Mouse (Mus musculus) spleen, adult 2 months (tissue): ENCODE results near the gene Arl10. TPM values are rescaled to one million over a fixed set of nuclear protein-coding genes. Genes with fewer than 3 reads are reported as not detected.

Source experiments
- DNase-seq, 2 experiments: peaks; one replicate each; pipeline versions ENCODE4 v3.0.0 to v3.0.0-alpha.2; 2012 to 2021; ENCODE audit warnings: low spot score in 2 of 2, low read depth in 1 of 2
- H3K27ac ChIP-seq: fragments of 200-500 bp; 2 replicates; pipeline ENCODE4 v1.5.1; 2012; ENCODE audit warnings: low read length, inconsistent platforms; ENCODE audit not compliant: insufficient read depth
- H3K27me3 ChIP-seq: fragments of 200-500 bp; 2 replicates; pipeline ENCODE4 v1.6.1; 2012; ENCODE audit warnings: mild to moderate bottlenecking, moderate library complexity, low read length, inconsistent platforms; ENCODE audit not compliant: control insufficient read depth, insufficient read depth
- H3K36me3 ChIP-seq: fragments of 200-500 bp; 2 replicates; pipeline ENCODE4 v1.6.1; 2012; ENCODE audit warnings: mild to moderate bottlenecking, low read length, inconsistent platforms; ENCODE audit not compliant: control insufficient read depth, insufficient read depth
- H3K4me1 ChIP-seq: fragments of 200-500 bp; 2 replicates; pipeline ENCODE4 v1.6.1; 2011; ENCODE audit warnings: inconsistent platforms; ENCODE audit not compliant: control insufficient read depth, insufficient read depth, insufficient read length
- H3K4me3 ChIP-seq: fragments of 200-500 bp; 2 replicates; pipeline ENCODE4 v1.5.1; 2011; ENCODE audit warnings: mild to moderate bottlenecking, inconsistent platforms; ENCODE audit not compliant: insufficient read depth, insufficient read length; ENCODE audit errors: extremely low read depth
- CTCF ChIP-seq: fragments of 200-500 bp; IDR thresholded peaks from 2 replicates; pipeline ENCODE4 v1.5.1; 2011; ENCODE audit warnings: mild to moderate bottlenecking, inconsistent platforms; ENCODE audit not compliant: insufficient read depth, insufficient read length, insufficient replicate concordance; ENCODE audit errors: extremely low read depth
- POLR2A ChIP-seq: fragments of 200-500 bp; IDR thresholded peaks from 2 replicates; pipeline ENCODE4 v1.6.1; 2011; ENCODE audit warnings: low read depth, low read length, inconsistent platforms
- WGBS: fragments of 180-500 bp; shearing (Covaris S2); methylation state at CpG from one replicate; pipeline ENCODE4 v1.1.7; 2018; 5-methylcytosine and 5-hydroxymethylcytosine counted together
- polyA plus RNA-seq: library from polyadenylated mRNA; depleted of rRNA; stranded (reverse); fragments of >200 nt; gene quantifications from 2 replicates; pipeline ENCODE4 v1.2.3, GENCODE M21; 2012

Gene Arl10
- polyA plus RNA-seq, 1 experiment: 16.4 TPM

- WGBS: 55% methylated on average over 5 of the region's 5 CpGs
- no peak overlapping the region for H3K27ac ChIP-seq
- no peaks in the 10 kb centered on the region for H3K36me3 ChIP-seq
- no peak overlapping the region for H3K4me3 ChIP-seq
- H3K27me3 ChIP-seq: no peaks in the 10 kb centered on the region
- no peaks in the 10 kb centered on the region; the same call in 1 of the 2 replicates for H3K4me1 ChIP-seq
- no peak for DNase-seq
- TF ChIP-seq CTCF (no peak), POLR2A (no peak)
Observed at GRCm38 (mm10) chr13:54568380-54568779, 6.4 kb upstream of the Arl10 start.

GRCm38 (mm10) chr13:54569282-54569681 is 5.5 kb upstream of the Arl10 start:
- WGBS: 64% methylated on average over 1 of the region's 1 CpGs
- TF ChIP-seq POLR2A (no peak), CTCF (no peak)
- no peak for DNase-seq
- Histone ChIP-seq H3K4me1 (no peaks in the 10 kb centered on the region; the same call in 1 of the 2 replicates), H3K4me3 (no peak overlapping the region), H3K27ac (no peak overlapping the region), H3K36me3 (no peaks in the 10 kb centered on the region), H3K27me3 (no peaks in the 10 kb centered on the region)

GRCm38 (mm10) chr13:54570736-54571135 is 4.1 kb upstream of the Arl10 start:
- Histone ChIP-seq H3K4me1 (peaks cover 5% of the 10 kb centered on the region), H3K27me3 (no peaks in the 10 kb centered on the region), H3K4me3 (no peak overlapping the region), H3K36me3 (no peaks in the 10 kb centered on the region), H3K27ac (no peak overlapping the region)
- no peak for DNase-seq
- WGBS: 79% methylated on average over 4 of the region's 4 CpGs
- no peak for TF ChIP-seq POLR2A
- no peak for TF ChIP-seq CTCF

- TF ChIP-seq CTCF (no peak), POLR2A (no peak)
- 64% methylated on average over 2 of the region's 2 CpGs for WGBS
- H3K4me1 ChIP-seq: peaks cover 6% of the 10 kb centered on the region
Observed at GRCm38 (mm10) chr13:54571637-54572036, 3.2 kb upstream of the Arl10 start.

GRCm38 (mm10) chr13:54572621-54573020 is 2.2 kb upstream of the Arl10 start:
- no peak for DNase-seq
- TF ChIP-seq POLR2A (no peak), CTCF (no peak)
- no peak overlapping the region for H3K27ac ChIP-seq
- 82% methylated on average over 4 of the region's 4 CpGs for WGBS
- no peaks in the 10 kb centered on the region for H3K27me3 ChIP-seq
- H3K4me3 ChIP-seq: no peak overlapping the region
- peaks cover 8% of the 10 kb centered on the region for H3K4me1 ChIP-seq
- no peaks in the 10 kb centered on the region for H3K36me3 ChIP-seq

More at GRCm38 (mm10) chr13:54571637-54572036, 3.2 kb upstream of the Arl10 start:
- Histone ChIP-seq H3K27ac (no peak overlapping the region), H3K27me3 (no peaks in the 10 kb centered on the region), H3K4me3 (no peak overlapping the region), H3K36me3 (no peaks in the 10 kb centered on the region)
- DNase-seq: no peak

GRCm38 (mm10) chr13:54575489-54575888 is 674 bp downstream of the Arl10 start:
- H3K4me3 ChIP-seq: peak overlapping the region; percentile 82; the same call in 1 of the 2 replicates
- no peak for DNase-seq
- H3K27me3 ChIP-seq: no peaks in the 10 kb centered on the region
- TF ChIP-seq CTCF (no peak), POLR2A (no peak)
- peaks cover 19% of the 10 kb centered on the region for H3K4me1 ChIP-seq
- no peak overlapping the region for H3K27ac ChIP-seq
- peaks cover under 1% of the 10 kb centered on the region; the same call in 1 of the 2 replicates for H3K36me3 ChIP-seq
- WGBS: 14% methylated on average over 19 of the region's 19 CpGs

GRCm38 (mm10) chr13:54577652-54578507 is 3.1 kb downstream of the Arl10 start:
- WGBS: 54% methylated on average over 21 of the region's 21 CpGs
- DNase-seq: peak in 1 of 2 experiments; percentile 52
- H3K4me3 ChIP-seq: peak overlapping the region; percentile 2; the same call in 1 of the 2 replicates
- H3K27me3 ChIP-seq: no peaks in the 10 kb centered on the region
- peaks cover 5% of the 10 kb centered on the region for H3K36me3 ChIP-seq
- TF ChIP-seq POLR2A (no peak), CTCF (no peak)
- peak overlapping the region; percentile 26; the same call in 1 of the 2 replicates for H3K27ac ChIP-seq
- peaks cover 19% of the 10 kb centered on the region for H3K4me1 ChIP-seq
